Mouse (Mus musculus): ENCODE measurements around the gene Zup1.
"Not testable (repeated sequence)": the region's sequence is repeated elsewhere in the genome, so short reads cannot be mapped to it uniquely, and the experiment has no call there.

- not testable (repeated sequence) for TF ChIP-seq CTCF (conservative IDR thresholded peaks at IDR 0.05; ENCODE audit: low read length); POU5F1 (IDR thresholded peaks at IDR 0.05; ENCODE audit: borderline replicate concordance, low read length)
Measured at GRCm38 (mm10) chr10:33996686-33997085, 45.6 kb upstream of the Zup1 start.
